Mouse (Mus musculus): Measurements from ENCODE around the gene Rnf215. TPM values are rescaled to one million over a fixed set of nuclear protein-coding genes. Genes with fewer than 3 reads are reported as not detected.

Gene Rnf215
- polyA plus RNA-seq, 1 experiment from 2014 or later: 19.2 TPM

DNA sequence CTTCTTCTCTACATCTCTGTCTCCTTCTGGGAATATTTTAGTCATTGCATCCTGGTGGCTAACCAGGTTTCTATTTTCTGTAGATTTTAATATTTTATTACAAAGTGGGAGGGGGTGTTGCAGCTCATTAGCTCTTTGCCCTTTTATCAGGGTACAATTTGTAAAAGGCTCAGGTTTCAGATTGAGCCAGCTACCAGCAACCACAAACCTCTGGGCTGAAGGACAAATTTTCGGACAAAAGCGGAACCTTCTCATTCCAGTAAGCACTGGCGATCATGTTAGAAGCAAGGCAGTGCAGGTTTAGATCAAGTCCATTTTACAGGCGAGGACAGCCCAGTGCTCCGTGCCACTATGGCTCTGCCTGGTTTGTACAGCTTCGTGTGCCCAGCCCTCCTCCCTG is 602 bp upstream of the Rnf215 start:
- ATAC-seq (replicated peaks; ENCODE audit: extremely low read depth, insufficient read depth, low FRiP score): no peak
- WGBS: 54% methylated on average over 6 of the region's 6 CpGs
- Histone ChIP-seq H3K9me3 (replicated peaks; ENCODE audit: control insufficient read depth, low read length) (no peaks in the 10 kb centered on the region), H3K4me2 (ENCODE audit: low read depth, low read length) (peak overlapping the region; percentile 94; the same call in 1 of the 2 replicates), H3K36me3 (ENCODE audit: control insufficient read depth, insufficient read depth) (no peaks in the 10 kb centered on the region), H3K27ac (ENCODE audit: low read length) (no peak overlapping the region), H3K4me1 (ENCODE audit: control insufficient read depth, insufficient read depth, low read length) (peaks cover 14% of the 10 kb centered on the region), H3K9ac (ENCODE audit: low read length) (no peak overlapping the region), H3K4me3 (ENCODE audit: low read length) (no peak overlapping the region), H3K27me3 (ENCODE audit: control insufficient read depth, insufficient read depth, low read length) (no peaks in the 10 kb centered on the region)

- no peak overlapping the region for H3K4me3 ChIP-seq (ENCODE audit: low read length)
- no peak for ATAC-seq (replicated peaks; ENCODE audit: extremely low read depth, insufficient read depth, low FRiP score)
- H3K4me2 ChIP-seq (ENCODE audit: low read depth, low read length): no peak overlapping the region
- whole genome bisulfite sequencing: 88% methylated on average over 2 of the region's 2 CpGs
- no peaks in the 10 kb centered on the region for H3K9me3 ChIP-seq (replicated peaks; ENCODE audit: control insufficient read depth, low read length)
- H3K4me1 ChIP-seq (ENCODE audit: control insufficient read depth, insufficient read depth, low read length): peaks cover 14% of the 10 kb centered on the region
- no peaks in the 10 kb centered on the region for H3K27me3 ChIP-seq (ENCODE audit: control insufficient read depth, insufficient read depth, low read length)
- H3K9ac ChIP-seq (ENCODE audit: low read length): no peak overlapping the region
- peaks cover 31% of the 10 kb centered on the region for H3K36me3 ChIP-seq (ENCODE audit: control insufficient read depth, insufficient read depth)
- no peak overlapping the region for H3K27ac ChIP-seq (ENCODE audit: low read length)
Observed at GRCm38 (mm10) chr11:4138964-4139363, 4.0 kb downstream of the Rnf215 start.

DNA sequence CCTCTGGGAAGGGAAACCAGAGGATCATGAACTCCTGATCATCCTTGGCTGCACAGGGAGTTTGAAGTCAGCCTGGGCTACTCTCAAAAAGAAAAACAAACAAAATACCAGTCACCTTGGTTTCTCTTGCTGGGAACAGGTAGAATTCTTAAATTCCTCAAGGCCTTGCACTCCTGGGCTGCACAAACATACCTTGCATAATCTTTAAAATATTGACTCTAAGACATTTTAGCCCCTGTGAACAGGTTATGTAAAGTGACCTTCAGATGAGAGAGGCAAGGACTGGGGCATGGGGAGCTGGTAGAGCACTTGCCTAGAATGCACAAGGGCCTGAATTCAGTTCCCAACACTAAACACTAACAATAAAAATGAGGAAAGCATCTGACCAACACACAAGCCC is 6.5 kb downstream of the Rnf215 start:
- Histone ChIP-seq H3K27me3 (ENCODE audit: control insufficient read depth, insufficient read depth, low read length) (no peaks in the 10 kb centered on the region), H3K27ac (ENCODE audit: low read length) (no peak overlapping the region), H3K36me3 (ENCODE audit: control insufficient read depth, insufficient read depth) (peaks cover 33% of the 10 kb centered on the region), H3K4me2 (ENCODE audit: low read depth, low read length) (no peak overlapping the region), H3K9ac (ENCODE audit: low read length) (no peak overlapping the region), H3K4me3 (ENCODE audit: low read length) (no peak overlapping the region), H3K9me3 (replicated peaks; ENCODE audit: control insufficient read depth, low read length) (no peaks in the 10 kb centered on the region), H3K4me1 (ENCODE audit: control insufficient read depth, insufficient read depth, low read length) (no peaks in the 10 kb centered on the region; the same call in 1 of the 2 replicates)
- ATAC-seq (replicated peaks; ENCODE audit: extremely low read depth, insufficient read depth, low FRiP score): no peak

GRCm38 (mm10) chr11:4142352-4142751 is 7.3 kb downstream of the Rnf215 start:
- no peak for ATAC-seq (replicated peaks; ENCODE audit: extremely low read depth, insufficient read depth, low FRiP score)
- H3K4me3 ChIP-seq (ENCODE audit: low read length): no peak overlapping the region
- H3K36me3 ChIP-seq (ENCODE audit: control insufficient read depth, insufficient read depth): peaks cover 33% of the 10 kb centered on the region
- no peak overlapping the region for H3K27ac ChIP-seq (ENCODE audit: low read length)
- H3K27me3 ChIP-seq (ENCODE audit: control insufficient read depth, insufficient read depth, low read length): no peaks in the 10 kb centered on the region
- no peaks in the 10 kb centered on the region for H3K9me3 ChIP-seq (replicated peaks; ENCODE audit: control insufficient read depth, low read length)
- WGBS: 80% methylated on average over 4 of the region's 4 CpGs
- no peak overlapping the region for H3K4me2 ChIP-seq (ENCODE audit: low read depth, low read length)
- H3K4me1 ChIP-seq (ENCODE audit: control insufficient read depth, insufficient read depth, low read length): no peaks in the 10 kb centered on the region
- H3K9ac ChIP-seq (ENCODE audit: low read length): no peak overlapping the region

- Histone ChIP-seq H3K9me3 (replicated peaks; ENCODE audit: control insufficient read depth, low read length) (no peaks in the 10 kb centered on the region), H3K36me3 (ENCODE audit: control insufficient read depth, insufficient read depth) (peaks cover 33% of the 10 kb centered on the region), H3K4me1 (ENCODE audit: control insufficient read depth, insufficient read depth, low read length) (no peaks in the 10 kb centered on the region)
Observed at GRCm38 (mm10) chr11:4143281-4144062, 8.5 kb downstream of the Rnf215 start.

GRCm38 (mm10) chr11:4146381-4146780 is 11.4 kb downstream of the Rnf215 start:
- Histone ChIP-seq H3K36me3 (ENCODE audit: control insufficient read depth, insufficient read depth) (peaks cover 23% of the 10 kb centered on the region; the same call in 1 of the 2 replicates), H3K4me3 (ENCODE audit: low read length) (no peak overlapping the region), H3K9ac (ENCODE audit: low read length) (no peak overlapping the region; the same call in 1 of the 2 replicates), H3K4me2 (ENCODE audit: low read depth, low read length) (no peak overlapping the region), H3K4me1 (ENCODE audit: control insufficient read depth, insufficient read depth, low read length) (no peaks in the 10 kb centered on the region), H3K27ac (ENCODE audit: low read length) (no peak overlapping the region), H3K9me3 (replicated peaks; ENCODE audit: control insufficient read depth, low read length) (no peaks in the 10 kb centered on the region), H3K27me3 (ENCODE audit: control insufficient read depth, insufficient read depth, low read length) (no peaks in the 10 kb centered on the region)
- WGBS: 74% methylated on average over 6 of the region's 6 CpGs
- no peak for ATAC-seq (replicated peaks; ENCODE audit: extremely low read depth, insufficient read depth, low FRiP score)

More at GRCm38 (mm10) chr11:4143281-4144062, 8.5 kb downstream of the Rnf215 start:
- Histone ChIP-seq H3K9ac (ENCODE audit: low read length) (no peak overlapping the region), H3K4me3 (ENCODE audit: low read length) (no peak overlapping the region), H3K27ac (ENCODE audit: low read length) (no peak overlapping the region), H3K27me3 (ENCODE audit: control insufficient read depth, insufficient read depth, low read length) (no peaks in the 10 kb centered on the region), H3K4me2 (ENCODE audit: low read depth, low read length) (no peak overlapping the region)
- WGBS: 83% methylated on average over 21 of the region's 21 CpGs
- ATAC-seq (replicated peaks; ENCODE audit: extremely low read depth, insufficient read depth, low FRiP score): no peak

DNA sequence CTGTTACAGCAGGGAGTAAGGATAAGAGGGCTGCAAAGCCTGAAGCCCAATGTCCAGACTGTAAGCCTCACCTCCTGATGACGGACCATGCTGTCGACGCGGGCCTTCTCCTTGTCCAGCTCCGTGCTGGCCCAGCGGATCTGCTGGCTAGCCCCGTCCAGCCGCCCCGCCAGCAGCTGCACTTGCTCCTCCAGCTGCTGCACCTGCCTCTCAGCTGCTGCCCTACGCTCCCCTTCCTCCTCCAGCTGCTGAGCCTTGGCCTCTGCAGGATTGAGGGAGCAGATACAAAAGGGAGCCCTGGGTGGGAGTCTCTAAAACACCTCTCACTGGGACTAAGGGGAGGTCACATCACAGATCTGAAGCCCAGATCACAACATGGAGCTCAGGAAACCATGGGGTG is 12.1 kb downstream of the Rnf215 start:
- whole genome bisulfite sequencing: 81% methylated on average over 10 of the region's 10 CpGs

DNA sequence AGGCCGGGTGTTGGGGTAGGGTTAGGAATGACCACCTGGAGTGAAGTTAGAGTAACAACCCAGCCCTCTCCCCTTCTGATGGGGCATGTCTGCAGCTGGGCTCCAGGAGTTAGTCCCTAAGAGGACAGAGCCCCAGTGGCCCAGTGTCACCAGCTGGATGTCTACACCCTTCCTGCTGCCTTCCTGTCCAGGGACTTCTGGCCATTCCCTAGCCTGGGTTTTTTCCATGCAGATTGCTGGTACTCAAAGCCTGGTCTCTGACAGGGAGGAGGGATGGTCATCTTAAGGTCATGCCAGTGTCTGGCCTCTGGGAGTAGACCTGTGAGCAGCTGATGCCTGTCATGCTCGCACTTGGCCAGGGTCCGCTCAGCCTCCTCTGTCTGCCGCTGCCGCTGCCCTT is 13.1 kb downstream of the Rnf215 start:
- 81% methylated on average over 5 of the region's 5 CpGs for WGBS
- no peak overlapping the region for H3K27ac ChIP-seq (ENCODE audit: low read length)

More for the DNA sequence above, 12.1 kb downstream of the Rnf215 start:
- H3K36me3 ChIP-seq (ENCODE audit: control insufficient read depth, insufficient read depth): peaks cover 20% of the 10 kb centered on the region; the same call in 1 of the 2 replicates
- H3K4me1 ChIP-seq (ENCODE audit: control insufficient read depth, insufficient read depth, low read length): no peaks in the 10 kb centered on the region
- ATAC-seq (replicated peaks; ENCODE audit: extremely low read depth, insufficient read depth, low FRiP score): no peak
- H3K27ac ChIP-seq (ENCODE audit: low read length): no peak overlapping the region
- no peaks in the 10 kb centered on the region for H3K9me3 ChIP-seq (replicated peaks; ENCODE audit: control insufficient read depth, low read length)
- H3K9ac ChIP-seq (ENCODE audit: low read length): no peak overlapping the region
- no peak overlapping the region for H3K4me3 ChIP-seq (ENCODE audit: low read length)
- H3K4me2 ChIP-seq (ENCODE audit: low read depth, low read length): no peak overlapping the region
- H3K27me3 ChIP-seq (ENCODE audit: control insufficient read depth, insufficient read depth, low read length): no peaks in the 10 kb centered on the region

GRCm38 (mm10) chr11:4148536-4149156 is 13.6 kb downstream of the Rnf215 start:
- Histone ChIP-seq H3K9ac (ENCODE audit: low read length) (no peak overlapping the region), H3K27me3 (ENCODE audit: control insufficient read depth, insufficient read depth, low read length) (no peaks in the 10 kb centered on the region), H3K4me2 (ENCODE audit: low read depth, low read length) (no peak overlapping the region), H3K9me3 (replicated peaks; ENCODE audit: control insufficient read depth, low read length) (no peaks in the 10 kb centered on the region), H3K27ac (ENCODE audit: low read length) (no peak overlapping the region), H3K36me3 (ENCODE audit: control insufficient read depth, insufficient read depth) (peaks cover 6% of the 10 kb centered on the region; the same call in 1 of the 2 replicates), H3K4me1 (ENCODE audit: control insufficient read depth, insufficient read depth, low read length) (no peaks in the 10 kb centered on the region), H3K4me3 (ENCODE audit: low read length) (no peak overlapping the region)
- WGBS: 73% methylated on average over 9 of the region's 9 CpGs
- no peak for ATAC-seq (replicated peaks; ENCODE audit: extremely low read depth, insufficient read depth, low FRiP score)

More for the DNA sequence above, 13.1 kb downstream of the Rnf215 start:
- no peak overlapping the region for H3K9ac ChIP-seq (ENCODE audit: low read length)
- no peaks in the 10 kb centered on the region for H3K27me3 ChIP-seq (ENCODE audit: control insufficient read depth, insufficient read depth, low read length)
- no peak overlapping the region for H3K4me3 ChIP-seq (ENCODE audit: low read length)
- no peaks in the 10 kb centered on the region for H3K4me1 ChIP-seq (ENCODE audit: control insufficient read depth, insufficient read depth, low read length)
- H3K4me2 ChIP-seq (ENCODE audit: low read depth, low read length): no peak overlapping the region
- H3K9me3 ChIP-seq (replicated peaks; ENCODE audit: control insufficient read depth, low read length): no peaks in the 10 kb centered on the region
- peaks cover 11% of the 10 kb centered on the region; the same call in 1 of the 2 replicates for H3K36me3 ChIP-seq (ENCODE audit: control insufficient read depth, insufficient read depth)
- ATAC-seq (replicated peaks; ENCODE audit: extremely low read depth, insufficient read depth, low FRiP score): no peak
